Mouse (Mus musculus): ENCODE results near the gene Myo18a.

GRCm38 (mm10) chr11:77806855-77807254 lies 43.8 kb downstream of the Myo18a start:
- no peak for TF ChIP-seq CTCF (IDR thresholded peaks at IDR 0.05)
- TF ChIP-seq EP300 (IDR thresholded peaks at IDR 0.05) = no peak

Data from lung, postnatal 0 days (tissue).